Mouse (Mus musculus): ENCODE data around the gene Foxo6.

- no peak for TF ChIP-seq POLR2A (IDR thresholded peaks at IDR 0.05; ENCODE audit: borderline replicate concordance, extremely low read depth, insufficient read depth, insufficient read length, poor library complexity, severe bottlenecking)
- no peak for TF ChIP-seq CTCF (IDR thresholded peaks at IDR 0.05; ENCODE audit: borderline replicate concordance, extremely low read depth, insufficient read depth, insufficient read length)
These were observed 16.8 kb downstream of the Foxo6 start for GRCm38 (mm10) chr4:120270148-120270936.

All from brain, embryonic 14.5 days (tissue).